Mouse (Mus musculus) ES-E14 (cell line): ENCODE results near the gene Nlk.

ENCODE experiments used
- CHD2 ChIP-seq: IDR thresholded peaks from 2 replicates; pipeline ENCODE4 v1.6.1; 2014; ENCODE audit warnings: mild to moderate bottlenecking, low read depth, low read length, inconsistent platforms
- HCFC1 ChIP-seq: IDR thresholded peaks from 2 replicates; pipeline ENCODE4 v1.6.1; 2012; ENCODE audit warnings: low read length, inconsistent platforms, borderline replicate concordance; ENCODE audit not compliant: insufficient read depth
- ZC3H11A ChIP-seq: IDR thresholded peaks from 2 replicates; pipeline ENCODE4 v1.6.1; 2012; ENCODE audit warnings: low read depth, mild to moderate bottlenecking, inconsistent platforms, low read length, borderline replicate concordance
- ZNF384 ChIP-seq: IDR thresholded peaks from 2 replicates; pipeline ENCODE4 v1.6.1; 2012; ENCODE audit warnings: low read depth, low read length, inconsistent platforms

DNA sequence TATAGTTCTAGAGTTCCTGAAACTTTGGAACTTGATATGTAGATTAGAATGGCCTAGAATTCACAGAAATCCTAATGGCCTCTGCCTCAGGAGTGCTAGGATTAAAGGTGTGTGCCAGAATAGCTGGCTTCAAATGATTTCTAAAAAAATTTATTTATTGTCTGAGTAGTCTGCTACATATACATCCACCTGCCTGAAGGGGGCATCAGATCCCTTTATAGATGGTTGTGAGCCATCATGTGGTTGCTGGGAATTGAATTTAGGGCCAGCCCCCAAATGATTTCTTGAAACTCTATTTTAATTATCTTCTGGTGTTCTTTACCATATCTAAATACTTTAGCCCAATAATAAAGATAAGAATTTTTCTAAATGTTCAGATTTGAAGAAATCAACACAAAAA, 111.1 kb downstream of the Nlk start:
- TF ChIP-seq HCFC1 (no peak), ZC3H11A (no peak), CHD2 (no peak), ZNF384 (no peak)
